Mouse (Mus musculus) midbrain, postnatal 0 days (tissue): ENCODE results near the gene Efna5. TPM values are rescaled to one million over a fixed set of nuclear protein-coding genes. Genes with fewer than 3 reads are reported as not detected.

Experiments
- ATAC-seq: fragments of 200-750 bp; cut with Nextera tagmentation; 2 replicates; pipeline ENCODE4 v1.8.0; 2017; ENCODE audit warnings: moderate number of reproducible peaks, mild to moderate bottlenecking, moderate TSS enrichment, moderate library complexity; ENCODE audit not compliant: low FRiP score
- DNase-seq: peaks from one replicate; pipeline ENCODE4 v3.0.0-alpha.2; 2015; ENCODE audit warnings: low spot score
- H3K27ac ChIP-seq: fragments of 300-500 bp; sonication (generic); 2 replicates; pipeline ENCODE4 v1.5.1; 2014; ENCODE audit warnings: low read depth, mild to moderate bottlenecking, low read length, mixed read lengths
- H3K27me3 ChIP-seq: fragments of 300-500 bp; sonication (generic); 2 replicates; pipeline ENCODE4 v1.6.1; 2014; ENCODE audit warnings: low read length, control low read depth, mixed read lengths; ENCODE audit not compliant: insufficient read depth
- H3K36me3 ChIP-seq: fragments of 300-500 bp; sonication (generic); 2 replicates; pipeline ENCODE4 v1.6.1; 2014; ENCODE audit warnings: low read length, control low read depth, mixed read lengths; ENCODE audit not compliant: insufficient read depth
- H3K4me1 ChIP-seq: fragments of 300-500 bp; sonication (generic); 2 replicates; pipeline ENCODE4 v1.6.1; 2014; ENCODE audit warnings: mild to moderate bottlenecking, control low read depth, antibody characterized with exemption, low read length, mixed read lengths; ENCODE audit not compliant: insufficient read depth
- H3K4me2 ChIP-seq: fragments of 300-500 bp; sonication (generic); 2 replicates; pipeline ENCODE4 v1.6.1; 2014; ENCODE audit warnings: low read depth, mild to moderate bottlenecking, low read length, mixed read lengths; ENCODE audit not compliant: poor library complexity, severe bottlenecking
- H3K4me3 ChIP-seq: fragments of 300-500 bp; sonication (generic); 2 replicates; pipeline ENCODE4 v1.5.1; 2014; ENCODE audit warnings: low read depth, mild to moderate bottlenecking, low read length, moderate library complexity
- H3K9ac ChIP-seq: fragments of 300-500 bp; sonication (generic); replicated peaks from 2 replicates; pipeline ENCODE4 v1.6.1; 2014; ENCODE audit warnings: mild to moderate bottlenecking, low read length, moderate library complexity, mixed read lengths; ENCODE audit not compliant: poor library complexity, severe bottlenecking
- H3K9me3 ChIP-seq: fragments of 300-500 bp; sonication (generic); 2 replicates; pipeline ENCODE4 v1.6.1; 2016; ENCODE audit warnings: low read length, control low read depth
- CTCF ChIP-seq: IDR thresholded peaks from 2 replicates; pipeline ENCODE4 v1.5.1; 2016; ENCODE audit warnings: antibody characterized with exemption, mild to moderate bottlenecking
- WGBS: fragments of 180-500 bp; shearing (Covaris S2); extraction: QIAGEN DNeasy Blood & Tissue Kit; methylation state at CpG from one replicate; pipeline ENCODE4 v1.1.7; 2014; 5-methylcytosine and 5-hydroxymethylcytosine counted together
- polyA plus RNA-seq: library from polyadenylated mRNA; unstranded; fragments of >200 nt; fragmentation: Nextera tagmentation; extraction: Ambion mirVana; gene quantifications from 2 replicates; pipeline ENCODE4 v1.2.1, GENCODE M21; 2015
- total RNA-seq: library from RNA; depleted of rRNA; stranded (reverse); fragments of >200 nt; gene quantifications from 2 replicates; pipeline ENCODE4 v1.2.3, GENCODE M21; 2014

Gene Efna5
- total and polyA plus RNA-seq, 2 experiments from 2014 or later: 11.1 to 59.5 TPM

DNA sequence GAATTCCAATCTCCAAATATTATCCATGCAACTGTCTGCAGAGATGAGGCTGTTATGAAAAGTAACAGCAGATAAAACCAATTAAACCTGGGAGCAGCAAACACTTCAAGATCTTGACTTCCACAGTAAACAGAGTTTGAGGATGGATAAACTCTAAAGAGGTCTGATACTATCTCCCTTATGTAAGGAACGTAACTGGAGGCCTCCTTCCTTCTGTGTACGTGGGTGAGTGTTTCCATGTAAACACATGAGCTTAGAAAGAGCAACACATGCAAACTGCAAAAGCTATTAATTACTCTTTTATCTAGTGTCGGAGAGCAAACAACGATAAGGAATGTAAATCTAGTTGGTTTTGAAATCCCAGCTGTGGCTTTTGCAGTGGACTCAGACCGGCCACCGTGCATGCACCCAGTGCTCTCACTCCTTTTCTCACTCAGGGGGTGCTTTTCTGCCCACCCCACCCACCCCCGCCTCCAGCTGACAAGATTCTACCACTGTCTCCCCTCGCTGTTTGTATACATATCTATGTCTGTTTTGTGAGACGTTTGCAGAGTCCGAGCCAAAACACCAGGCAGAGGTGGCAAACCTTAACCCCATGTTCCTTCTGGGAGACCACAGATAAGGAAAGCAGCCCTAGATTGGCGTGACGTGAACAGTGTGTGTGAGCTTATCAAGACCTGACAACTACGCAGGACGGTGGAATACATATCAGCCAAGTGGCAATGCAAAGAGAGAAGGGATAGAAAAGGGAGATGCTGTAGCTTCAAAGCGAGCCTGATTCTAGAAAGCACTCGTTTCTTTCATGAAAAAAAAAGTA is 132.1 kb downstream of the Efna5 start:
- DNase-seq: no peak
- TF ChIP-seq CTCF: no peak
- no peaks in the 10 kb centered on the region for H3K27me3 ChIP-seq
- no peaks in the 10 kb centered on the region for H3K36me3 ChIP-seq
- H3K27ac ChIP-seq: no peak overlapping the region
- no peaks in the 10 kb centered on the region for H3K4me1 ChIP-seq
- 67% methylated on average over 16 of the region's 16 CpGs for WGBS
- ATAC-seq: no peak
- no peak overlapping the region for H3K4me3 ChIP-seq
- no peaks in the 10 kb centered on the region for H3K9me3 ChIP-seq
- H3K4me2 ChIP-seq: no peak overlapping the region
- no peak overlapping the region for H3K9ac ChIP-seq

DNA sequence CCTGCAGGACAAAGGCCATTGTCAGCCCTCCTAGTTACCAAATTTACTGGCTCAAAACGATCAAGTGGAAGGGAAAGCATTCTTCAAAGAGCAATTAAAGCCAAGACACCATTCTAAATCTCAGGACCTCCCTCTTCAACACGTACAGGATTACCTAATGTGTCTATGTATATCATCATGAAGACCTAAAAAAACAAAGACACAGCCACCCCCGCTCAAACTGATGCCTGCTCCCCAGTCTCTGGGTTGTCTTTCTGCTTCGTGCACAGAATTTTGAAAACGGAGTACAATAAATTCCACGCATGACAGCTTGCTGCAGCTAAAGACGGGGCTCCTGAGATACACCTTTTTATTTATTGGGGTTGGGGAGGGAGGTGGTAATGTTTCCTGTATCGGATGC is 133.7 kb downstream of the Efna5 start:
- no peak overlapping the region for H3K9ac ChIP-seq
- TF ChIP-seq CTCF: no peak
- 72% methylated on average over 8 of the region's 8 CpGs for WGBS
- no peak overlapping the region for H3K27ac ChIP-seq
- DNase-seq (no peak), ATAC-seq (no peak)
- H3K4me2 ChIP-seq: no peak overlapping the region
- no peaks in the 10 kb centered on the region for H3K36me3 ChIP-seq
- H3K4me3 ChIP-seq: no peak overlapping the region
- H3K9me3 ChIP-seq: no peaks in the 10 kb centered on the region
- no peaks in the 10 kb centered on the region for H3K4me1 ChIP-seq
- no peaks in the 10 kb centered on the region for H3K27me3 ChIP-seq

DNA sequence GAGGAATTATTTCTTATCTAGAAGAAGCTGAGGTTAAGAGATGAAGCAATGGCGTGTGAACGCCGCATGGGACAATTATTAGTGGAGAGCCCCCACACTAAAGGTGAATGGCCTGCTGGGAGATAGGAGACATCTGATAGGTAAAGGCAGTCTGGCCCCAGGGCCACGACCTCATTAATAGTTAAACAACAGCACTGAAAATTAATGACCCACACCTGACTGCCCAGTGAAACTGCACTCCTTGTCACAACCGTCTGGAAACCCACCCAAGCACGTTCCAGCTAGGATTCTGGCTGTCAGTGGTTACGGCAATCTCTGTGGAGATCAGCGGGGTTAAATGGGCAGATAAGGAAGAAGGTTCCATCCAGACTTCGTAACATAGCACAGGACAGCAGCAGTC is 134.3 kb downstream of the Efna5 start:
- no peak overlapping the region for H3K9ac ChIP-seq
- no peaks in the 10 kb centered on the region for H3K36me3 ChIP-seq
- H3K4me1 ChIP-seq: no peaks in the 10 kb centered on the region
- WGBS: 86% methylated on average over 9 of the region's 9 CpGs
- H3K4me3 ChIP-seq: no peak overlapping the region
- no peak overlapping the region for H3K27ac ChIP-seq
- H3K9me3 ChIP-seq: no peaks in the 10 kb centered on the region
- H3K4me2 ChIP-seq: no peak overlapping the region
- no peak for DNase-seq
- H3K27me3 ChIP-seq: no peaks in the 10 kb centered on the region
- no peak for ATAC-seq
- TF ChIP-seq CTCF: no peak

- WGBS: 95% methylated on average over 4 of the region's 4 CpGs
- ATAC-seq (no peak), DNase-seq (no peak)
- H3K27ac ChIP-seq: no peak overlapping the region
- no peak for TF ChIP-seq CTCF
- no peaks in the 10 kb centered on the region for H3K36me3 ChIP-seq
- H3K9ac ChIP-seq: no peak overlapping the region
- H3K9me3 ChIP-seq: no peaks in the 10 kb centered on the region
- H3K4me1 ChIP-seq: no peaks in the 10 kb centered on the region
- no peak overlapping the region for H3K4me3 ChIP-seq
- H3K27me3 ChIP-seq: no peaks in the 10 kb centered on the region
- H3K4me2 ChIP-seq: no peak overlapping the region
Measured at GRCm38 (mm10) chr17:62745286-62745685, 135.8 kb downstream of the Efna5 start.

- Histone ChIP-seq H3K27ac (no peak overlapping the region), H3K4me1 (no peaks in the 10 kb centered on the region), H3K4me2 (no peak overlapping the region), H3K9me3 (no peaks in the 10 kb centered on the region), H3K4me3 (no peak overlapping the region), H3K27me3 (no peaks in the 10 kb centered on the region), H3K36me3 (no peaks in the 10 kb centered on the region), H3K9ac (no peak overlapping the region)
- ATAC-seq (no peak), DNase-seq (no peak)
- no peak for TF ChIP-seq CTCF
- 84% methylated on average over 6 of the region's 6 CpGs for WGBS
Measured at GRCm38 (mm10) chr17:62744239-62744638, 136.9 kb downstream of the Efna5 start.

- DNase-seq (no peak), ATAC-seq (no peak)
- WGBS: 80% methylated on average over 5 of the region's 5 CpGs
- Histone ChIP-seq H3K36me3 (no peaks in the 10 kb centered on the region), H3K27me3 (no peaks in the 10 kb centered on the region), H3K4me1 (no peaks in the 10 kb centered on the region), H3K9me3 (no peaks in the 10 kb centered on the region), H3K27ac (no peak overlapping the region), H3K4me2 (no peak overlapping the region), H3K9ac (no peak overlapping the region), H3K4me3 (no peak overlapping the region)
- TF ChIP-seq CTCF: no peak
Measured at GRCm38 (mm10) chr17:62741702-62742101, 139.4 kb downstream of the Efna5 start.
